Mouse (Mus musculus) naive thymus-derived CD4-positive, alpha-beta T cell, adult 2 months (primary cell): ENCODE measurements around the gene Krt18.

Source experiments
- DNase-seq: peaks from one replicate; pipeline ENCODE4 v3.0.0-alpha.2; 2011; ENCODE audit warnings: low read depth

Krt18 gene

DNA sequence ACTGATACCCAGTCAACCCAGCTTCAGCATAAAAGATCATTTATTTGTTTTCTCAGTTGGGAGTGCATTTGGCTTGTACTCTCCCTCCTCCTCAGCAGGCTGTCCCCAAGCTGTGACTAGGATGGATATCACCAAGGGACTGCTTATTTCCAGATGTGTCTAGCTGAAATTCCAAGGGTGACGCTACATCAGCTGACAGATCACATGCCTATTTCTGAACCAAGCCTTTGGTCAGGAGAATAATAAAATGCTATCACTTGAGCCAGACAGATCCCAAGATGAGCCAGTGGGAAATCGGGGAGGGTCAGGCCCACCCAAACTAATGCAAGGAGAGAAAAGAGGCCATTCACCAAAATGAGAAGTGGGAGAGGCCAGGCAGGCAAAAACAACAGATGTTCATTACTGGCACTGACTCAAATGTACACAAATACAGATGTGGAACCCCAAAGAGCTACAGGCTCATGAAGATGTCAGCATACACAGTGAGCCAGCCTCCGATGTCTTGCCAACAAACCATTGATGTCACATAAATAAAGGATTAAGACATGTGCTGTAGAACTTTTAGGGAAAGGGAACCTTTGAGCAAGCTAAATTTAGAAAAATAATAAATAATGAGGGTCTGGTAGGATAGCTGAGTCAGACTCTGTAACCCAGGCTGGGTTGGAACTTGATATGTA, 17.3 kb upstream of the Krt18 start:
- no peak for DNase-seq

GRCm38 (mm10) chr15:102012260-102012765, 15.7 kb upstream of the Krt18 start:
- DNase-seq: no peak

- no peak for DNase-seq
Measured at GRCm38 (mm10) chr15:102013651-102014050, 14.3 kb upstream of the Krt18 start.

DNA sequence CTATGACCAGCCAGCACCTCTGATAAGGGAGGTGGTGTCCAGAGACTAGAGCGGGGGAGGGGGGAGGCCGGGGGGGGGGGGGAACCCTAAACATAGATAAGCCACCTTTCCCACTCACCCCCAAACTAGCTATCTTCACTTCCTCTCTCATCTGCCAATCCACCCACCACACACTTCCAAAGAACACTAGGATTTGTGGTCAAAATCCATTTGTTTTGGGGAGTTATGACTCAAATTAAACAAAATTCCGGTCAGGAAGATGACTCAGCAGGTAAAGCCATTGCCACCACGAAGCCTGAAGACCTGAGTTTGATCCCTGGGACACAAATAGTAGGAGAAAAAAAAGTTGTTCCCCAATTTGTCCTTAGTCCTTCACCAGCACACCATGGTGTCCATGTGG, 13.1 kb upstream of the Krt18 start:
- no peak for DNase-seq

GRCm38 (mm10) chr15:102016096-102016495, 11.9 kb upstream of the Krt18 start:
- no peak for DNase-seq

DNA sequence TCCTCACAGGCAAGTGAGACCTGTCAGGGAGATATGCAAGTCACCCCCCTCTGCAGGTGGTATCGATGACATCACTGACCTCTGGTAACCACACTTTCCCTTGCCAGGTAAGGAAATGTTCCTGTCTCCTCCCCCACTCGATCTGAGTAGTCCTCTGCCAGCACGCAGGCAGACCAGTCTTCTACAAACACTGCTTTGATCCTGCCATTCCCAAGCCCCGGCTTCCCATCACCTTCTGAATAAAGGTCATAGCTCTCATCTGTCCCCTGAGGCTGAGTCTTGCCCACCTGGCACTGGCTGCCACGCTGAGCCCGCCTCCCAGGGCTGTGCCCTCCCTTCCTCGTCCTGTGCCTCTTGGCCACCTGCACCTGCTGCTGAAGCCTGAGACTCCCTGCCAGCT, 11.2 kb upstream of the Krt18 start:
- no peak for DNase-seq

DNA sequence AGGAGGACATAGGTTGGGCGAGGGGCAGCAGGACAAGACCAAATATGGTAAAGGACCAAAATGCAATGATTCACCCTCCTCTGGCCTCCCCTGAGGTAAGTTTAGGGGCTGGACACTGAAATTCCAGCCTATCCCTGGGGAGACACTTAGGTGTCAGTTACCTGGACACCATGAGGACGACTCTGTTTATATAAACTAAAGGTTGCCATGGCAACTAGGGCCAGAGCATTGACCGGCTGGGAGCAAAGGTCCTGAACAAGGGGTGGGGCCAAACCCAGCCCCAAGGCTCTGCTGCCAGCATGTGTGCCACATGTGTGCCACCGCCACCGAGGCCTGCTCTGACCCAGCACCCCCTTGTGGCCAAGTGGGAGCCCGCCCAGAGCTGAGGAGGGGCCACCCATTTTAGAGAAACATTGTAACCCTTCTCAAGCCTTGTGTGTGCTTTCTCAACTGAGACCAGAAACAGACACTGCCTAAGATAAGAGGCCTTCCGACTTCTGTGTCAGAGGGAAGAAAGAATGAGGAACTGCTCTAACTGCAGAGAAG, 10.0 kb upstream of the Krt18 start:
- DNase-seq: no peak

GRCm38 (mm10) chr15:102022481-102022880, 5.5 kb upstream of the Krt18 start:
- DNase-seq: no peak

GRCm38 (mm10) chr15:102023888-102024287, 4.1 kb upstream of the Krt18 start:
- DNase-seq: no peak

DNA sequence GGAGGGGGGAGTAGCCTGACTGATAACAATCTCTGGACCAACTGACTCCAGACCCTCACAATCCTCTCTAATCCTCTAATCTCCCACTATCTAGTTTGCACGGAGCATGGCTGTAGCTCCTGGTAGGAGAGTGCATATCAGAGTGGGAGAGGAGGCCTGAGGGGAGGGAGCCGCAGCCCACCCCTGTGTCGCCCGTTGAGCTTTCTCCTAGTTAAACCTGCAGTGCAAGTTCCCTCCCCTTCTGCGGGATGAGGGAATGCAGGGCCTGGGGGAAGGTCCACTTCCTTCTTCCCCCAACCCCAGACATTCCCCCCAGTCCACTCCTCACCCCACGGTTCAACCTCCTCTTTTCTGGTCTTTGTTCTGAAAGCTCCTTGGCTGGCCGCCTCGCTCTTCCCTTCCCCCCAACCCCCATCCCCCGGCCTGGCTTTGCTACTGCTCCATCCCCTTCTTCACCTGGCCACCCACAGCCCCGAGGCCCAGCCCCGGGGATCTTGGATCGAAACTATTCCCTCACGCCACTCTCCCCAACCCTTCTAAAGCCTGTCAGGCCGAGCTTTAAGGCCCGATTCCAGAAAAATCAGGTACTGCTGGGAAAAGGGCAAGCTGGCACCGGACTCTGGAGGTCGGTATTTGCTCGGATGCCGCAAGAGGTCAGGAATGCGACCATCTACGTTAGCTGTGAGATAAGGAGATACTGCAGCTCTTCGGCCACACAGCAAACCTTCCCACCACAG, 2.7 kb upstream of the Krt18 start:
- DNase-seq: no peak

DNA sequence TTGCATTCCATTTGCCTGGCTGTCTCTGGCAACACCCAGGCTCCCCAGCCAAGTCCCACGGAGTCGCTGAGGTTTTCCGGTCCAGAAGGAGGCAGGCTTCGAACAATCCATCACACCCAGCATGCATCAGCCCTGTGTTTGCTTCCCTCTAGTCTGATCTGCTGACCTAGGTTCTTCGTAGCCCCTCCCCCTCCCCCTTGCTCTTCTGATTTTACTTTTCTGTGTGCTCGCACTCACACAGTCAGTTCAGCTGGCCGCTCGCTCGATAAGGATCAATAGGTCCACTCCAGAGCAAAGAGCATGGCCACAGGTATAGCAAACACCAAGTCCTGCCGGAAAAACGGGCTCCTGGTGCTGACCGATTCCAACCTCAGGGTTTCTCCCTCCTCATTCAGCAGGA, 1.6 kb upstream of the Krt18 start:
- no peak for DNase-seq

DNA sequence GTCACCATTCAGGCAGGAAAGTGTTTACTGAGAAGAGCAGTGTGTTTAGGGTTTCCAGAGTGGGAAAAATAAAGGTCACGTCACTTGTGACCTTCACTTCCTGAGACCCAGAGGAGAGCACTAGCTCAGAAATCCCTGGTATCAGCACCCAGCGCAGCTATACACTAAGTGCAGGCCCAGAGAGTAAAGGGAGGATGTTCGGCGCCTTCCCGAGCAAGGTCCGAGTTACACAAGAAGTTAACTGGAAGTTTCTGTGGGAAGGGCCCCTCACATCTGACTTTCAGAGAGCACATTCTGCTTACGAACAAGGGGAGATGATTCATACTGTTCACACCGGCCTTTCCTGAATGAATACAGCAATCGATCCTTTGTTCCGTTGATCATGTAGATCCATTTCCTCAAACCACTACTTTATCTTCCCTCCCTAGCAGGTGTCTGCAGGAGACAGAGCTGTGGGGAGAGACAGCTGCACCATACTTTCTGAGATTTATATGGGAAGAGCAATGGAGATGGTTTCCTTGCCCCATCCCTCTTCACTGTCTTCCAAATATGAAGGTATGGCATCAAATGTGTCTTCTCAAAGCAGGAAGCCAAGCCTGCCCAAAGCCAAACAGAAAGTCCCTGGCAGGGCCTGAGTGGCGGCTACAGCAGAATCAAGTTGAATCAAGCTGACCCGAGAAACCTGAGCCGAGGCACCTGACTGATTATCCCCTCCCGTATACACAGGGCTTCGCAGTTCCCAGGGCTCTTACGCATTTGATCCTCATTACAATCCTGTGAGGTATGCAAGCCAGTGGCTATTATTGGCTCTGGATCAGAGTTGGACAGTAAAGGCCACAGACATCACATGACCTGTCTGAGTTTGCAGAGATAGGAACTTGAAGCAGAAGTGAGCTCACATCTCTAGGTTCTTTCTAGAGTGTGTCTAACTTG, 6.4 kb downstream of the Krt18 start:
- DNase-seq: no peak

DNA sequence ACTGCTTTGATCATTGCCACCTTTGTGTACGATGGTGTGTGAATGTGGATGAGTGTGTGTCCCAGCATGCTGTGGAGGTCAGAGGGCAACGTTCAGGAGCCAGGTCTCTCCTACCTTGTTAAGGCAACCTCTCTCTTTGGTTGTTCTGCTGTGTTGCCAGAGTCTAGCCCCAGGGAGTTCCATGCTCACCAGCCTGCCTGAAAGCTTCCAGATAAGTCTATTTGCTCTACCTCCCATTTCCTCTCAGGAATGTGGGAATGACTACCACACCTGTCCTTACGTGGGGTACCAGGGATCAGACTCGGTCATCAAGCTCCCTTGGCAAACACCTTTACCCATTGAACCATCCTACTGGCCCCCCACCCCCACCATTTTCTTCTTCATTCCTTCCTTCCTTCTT, 12.3 kb downstream of the Krt18 start:
- DNase-seq: no peak

DNA sequence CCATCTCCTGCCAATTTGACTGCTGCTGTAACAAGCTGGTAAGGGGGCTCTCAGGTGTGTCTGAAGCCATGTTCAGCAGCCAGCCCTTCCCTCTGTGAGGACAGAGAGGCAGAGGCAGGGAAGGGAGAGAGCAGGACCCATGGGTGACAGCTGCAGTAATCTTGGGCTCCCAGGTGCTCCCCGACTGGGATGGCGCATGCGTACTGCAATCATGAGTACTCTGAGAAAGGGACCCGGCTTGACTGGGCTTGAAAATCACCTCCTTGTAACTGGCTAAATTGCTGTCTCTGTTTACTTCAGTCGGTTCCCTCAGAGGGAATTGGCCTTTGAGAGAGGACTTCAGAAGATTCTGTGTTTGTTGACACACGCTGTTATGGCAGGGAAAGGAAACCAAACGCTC, 14.0 kb downstream of the Krt18 start:
- DNase-seq: no peak

DNA sequence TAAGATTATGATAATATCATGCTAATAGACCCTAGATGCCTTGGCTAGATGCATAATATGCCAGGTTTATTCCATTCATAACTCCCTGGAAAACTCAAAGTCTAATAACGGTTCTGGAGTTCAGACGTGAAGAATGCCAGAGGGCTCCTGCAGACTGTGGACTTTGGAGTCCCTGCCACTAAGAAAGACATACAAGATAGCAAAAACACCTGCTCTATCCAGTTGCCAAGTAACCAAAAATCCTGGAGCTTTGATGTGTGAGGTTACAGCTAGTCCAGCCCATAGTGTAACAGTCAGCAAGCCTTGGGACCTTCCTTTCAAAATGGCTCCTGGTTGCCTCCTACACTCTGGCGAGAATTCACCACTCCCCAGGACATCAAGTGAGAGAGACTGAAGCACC, 16.8 kb downstream of the Krt18 start:
- no peak for DNase-seq

DNA sequence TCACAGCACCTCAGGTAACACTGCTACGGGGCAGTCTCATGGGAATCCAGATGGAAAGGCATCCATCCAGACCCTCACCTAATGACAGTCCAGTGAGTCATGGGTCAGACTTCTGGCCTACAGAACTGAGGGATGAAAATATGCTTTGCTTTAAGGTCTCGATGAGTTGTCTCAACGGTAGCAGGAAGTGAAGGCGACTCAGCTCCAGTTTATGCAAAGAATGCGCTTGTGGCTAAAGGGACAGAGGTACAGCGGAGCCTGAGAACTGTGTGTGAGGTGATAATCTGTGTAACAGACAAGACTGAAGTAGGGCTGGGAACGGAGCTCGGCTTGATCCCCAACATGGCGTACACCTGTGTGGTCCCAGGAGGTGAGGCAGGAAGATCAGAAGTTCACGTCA, 17.7 kb downstream of the Krt18 start:
- DNase-seq: no peak

DNA sequence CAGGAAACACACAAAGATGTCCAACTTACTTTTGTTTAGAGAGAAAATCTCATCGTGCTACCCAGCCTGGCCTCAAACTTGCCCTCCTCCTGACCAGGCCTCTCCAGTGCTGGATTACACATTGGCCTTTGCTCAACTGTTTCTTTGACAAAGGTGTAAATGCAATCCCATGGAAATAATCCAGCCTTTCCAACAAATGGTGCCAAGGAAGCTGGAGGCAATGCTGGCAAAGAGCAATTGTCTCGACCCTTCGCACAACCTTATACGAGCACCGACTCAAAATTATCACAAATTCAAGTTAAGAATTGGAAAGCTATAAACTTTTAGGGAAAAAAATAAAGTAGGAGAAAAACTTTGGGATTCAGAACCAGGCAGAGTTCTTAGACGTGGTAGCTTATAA, 20.0 kb downstream of the Krt18 start:
- no peak for DNase-seq

DNA sequence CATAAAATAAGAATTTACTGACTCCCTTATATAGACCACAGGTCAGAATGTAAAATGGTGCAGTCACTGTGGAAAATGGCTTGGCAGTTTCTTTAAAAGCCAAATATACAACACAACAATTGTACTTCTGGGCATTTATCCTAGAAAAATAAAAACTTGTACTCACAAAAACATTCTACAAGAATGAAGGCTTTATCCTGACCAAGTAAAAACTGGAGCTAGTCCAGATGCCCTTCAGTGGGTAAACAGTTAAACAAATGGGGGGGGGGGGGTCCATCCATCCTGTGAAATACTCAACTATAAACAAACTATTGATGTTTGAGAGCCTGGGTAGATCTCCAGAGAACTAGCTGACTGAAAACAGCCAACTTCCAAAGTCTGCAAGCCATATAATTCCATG, 21.9 kb downstream of the Krt18 start:
- no peak for DNase-seq

- DNase-seq: no peak
Measured at GRCm38 (mm10) chr15:102051920-102052683, 24.1 kb downstream of the Krt18 start.

GRCm38 (mm10) chr15:102056495-102057174, 28.7 kb downstream of the Krt18 start:
- DNase-seq: no peak
